Mouse (Mus musculus) sigmoid colon, adult 10 weeks (tissue): ENCODE results near the gene 3110021N24Rik. TPM values are rescaled to one million over a fixed set of nuclear protein-coding genes. Genes with fewer than 3 reads are reported as not detected.

Experiments
- polyA plus RNA-seq: library from polyadenylated mRNA; stranded (reverse); fragments of 350-450 nt; fragmentation: Illumina TruSeq; extraction: RNeasy Lipid Tissue Mini Kit (QIAGEN cat#74804); gene quantifications from one replicate; pipeline ENCODE4 v1.2.3, GENCODE M21; 2014; ENCODE audit warnings: low read depth, low replicate concordance

3110021N24Rik gene
- 1.7 TPM for polyA plus RNA-seq

DNA sequence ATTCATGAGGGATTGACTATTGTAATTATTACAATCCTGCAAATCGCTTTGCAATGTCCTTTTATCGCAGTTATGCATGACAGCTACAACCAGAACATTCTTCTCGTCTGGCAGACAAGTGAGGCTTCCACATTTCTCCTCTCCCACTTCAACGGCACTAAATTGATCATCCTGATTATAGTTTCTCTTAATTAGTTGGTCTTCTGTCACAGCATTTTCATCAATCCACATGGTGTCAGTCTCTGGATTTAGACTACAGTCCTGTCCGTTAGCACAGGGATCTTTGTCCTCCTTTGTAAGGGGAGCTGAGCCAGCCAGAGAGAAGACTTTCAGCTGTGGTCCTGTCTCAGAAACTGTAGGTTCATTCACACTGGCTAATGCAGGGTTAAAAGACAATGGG lies at the start of gene 3110021N24Rik:
Gene 3110021N24Rik, plus strand, starts transcription at position 301 of the 400 bp plus-strand sequence.

DNA sequence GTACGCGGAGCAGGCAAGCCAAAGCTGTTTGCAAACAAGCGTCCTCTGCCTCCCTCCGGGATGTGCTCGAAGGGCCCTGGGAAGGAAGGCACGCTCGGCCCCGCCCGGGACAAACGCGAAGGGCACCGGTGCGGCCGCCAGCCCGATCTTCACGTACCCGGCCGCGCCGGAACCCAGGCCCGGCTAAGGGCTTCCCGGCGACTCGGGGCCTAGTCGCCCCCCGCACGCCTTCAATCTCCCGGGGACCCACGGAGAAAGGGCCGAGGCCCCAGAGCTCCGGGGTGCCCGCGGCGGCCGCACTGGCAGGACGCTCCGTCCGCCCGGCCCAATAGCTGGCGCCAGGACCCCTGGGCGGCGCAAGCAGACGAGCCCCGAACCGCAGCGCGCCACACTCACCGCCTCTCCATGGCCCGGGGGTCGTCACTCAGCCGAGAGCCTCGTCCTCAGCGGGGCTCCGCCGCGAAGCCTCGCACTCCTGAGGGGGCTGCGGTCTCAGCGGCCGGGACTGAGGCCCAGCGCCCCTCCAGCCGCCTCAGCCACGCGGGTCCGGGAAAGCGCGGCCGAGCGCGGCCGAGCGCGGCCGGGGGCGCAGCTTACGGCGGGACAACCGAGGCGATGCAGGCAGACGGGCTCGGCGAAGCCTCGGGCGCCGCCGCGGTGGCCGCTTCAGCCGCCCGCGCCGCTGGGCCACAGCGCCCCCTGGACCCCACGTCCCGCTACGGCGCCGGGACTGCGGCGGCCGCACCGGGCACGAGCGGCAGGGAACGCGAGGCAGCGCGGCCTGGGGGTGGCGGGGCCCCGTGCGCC lies 60.8 kb downstream of the 3110021N24Rik start, which contains the start of gene Zfyve9:
Gene Zfyve9, minus strand, starts transcription at position 742 of the 807 bp plus-strand sequence.

Other genes with a start within 250 kb of the 3110021N24Rik start
- gene Prpf38a, start 140.3 kb upstream of the 3110021N24Rik start, polyA plus RNA-seq = 68.6 TPM
- gene Orc1, start 140.2 kb upstream of the 3110021N24Rik start, polyA plus RNA-seq = 6.3 TPM
- 64.3 TPM for gene Cc2d1b, start 99.7 kb upstream of the 3110021N24Rik start, polyA plus RNA-seq
- gene Zfyve9, start 61.1 kb downstream of the 3110021N24Rik start, polyA plus RNA-seq = 28.0 TPM
- 219 TPM for gene Btf3l4, start 114.0 kb downstream of the 3110021N24Rik start, polyA plus RNA-seq
- gene Txndc12, start 115.0 kb downstream of the 3110021N24Rik start, polyA plus RNA-seq = 47.0 TPM
- gene Kti12, start 128.1 kb downstream of the 3110021N24Rik start, polyA plus RNA-seq = 15.6 TPM
- gene A730015C16Rik, start 129.0 kb downstream of the 3110021N24Rik start, polyA plus RNA-seq = not detected
- gene Rab3b, start 159.4 kb downstream of the 3110021N24Rik start, polyA plus RNA-seq = 3.9 TPM